Mouse (Mus musculus) lung, embryonic 15.5 days (tissue): Measurements from ENCODE around the gene Upk2. TPM values are rescaled to one million over a fixed set of nuclear protein-coding genes. Genes with fewer than 3 reads are reported as not detected.
A peak's percentile ranks its signal among the peaks of the same experiment; 100 is the strongest.

Experiments
- ATAC-seq: fragments of 200-750 bp; cut with Nextera tagmentation; 2 replicates; pipeline ENCODE4 v1.8.0; 2017; ENCODE audit warnings: moderate number of reproducible peaks, borderline replicate concordance; ENCODE audit not compliant: low FRiP score, low TSS enrichment; ENCODE audit errors: extremely low read depth
- H3K27ac ChIP-seq: fragments of 300-500 bp; sonication (generic); 2 replicates; pipeline ENCODE4 v1.5.1; 2015; ENCODE audit warnings: moderate library complexity, mild to moderate bottlenecking, inconsistent platforms
- H3K27me3 ChIP-seq: fragments of 300-500 bp; sonication (generic); 2 replicates; pipeline ENCODE4 v1.6.1; 2015; ENCODE audit warnings: inconsistent platforms
- H3K36me3 ChIP-seq: fragments of 300-500 bp; sonication (generic); 2 replicates; pipeline ENCODE4 v1.6.1; 2015; ENCODE audit warnings: inconsistent platforms
- H3K4me1 ChIP-seq: fragments of 300-500 bp; sonication (generic); 2 replicates; pipeline ENCODE4 v1.6.1; 2015; ENCODE audit warnings: inconsistent platforms
- H3K4me2 ChIP-seq: fragments of 300-500 bp; sonication (generic); 2 replicates; pipeline ENCODE4 v1.6.1; 2015; ENCODE audit warnings: inconsistent platforms, mild to moderate bottlenecking, moderate library complexity
- H3K4me3 ChIP-seq: fragments of 300-500 bp; sonication (generic); 2 replicates; pipeline ENCODE4 v1.5.1; 2015; ENCODE audit warnings: mild to moderate bottlenecking, inconsistent platforms
- H3K9ac ChIP-seq: fragments of 300-500 bp; sonication (generic); 2 replicates; pipeline ENCODE4 v1.6.1; 2015; ENCODE audit warnings: inconsistent platforms
- H3K9me3 ChIP-seq: fragments of 300-500 bp; sonication (generic); 2 replicates; pipeline ENCODE4 v1.6.1; 2016; ENCODE audit warnings: inconsistent platforms
- WGBS: fragments of 180-500 bp; shearing (Covaris S2); methylation state at CpG from one replicate; pipeline ENCODE4 v1.1.7; 2015; 5-methylcytosine and 5-hydroxymethylcytosine counted together
- polyA plus RNA-seq: library from polyadenylated mRNA; unstranded; fragments of >200 nt; fragmentation: Nextera tagmentation; extraction: Ambion mirVana; gene quantifications from 2 replicates; pipeline ENCODE4 v1.2.1, GENCODE M21; 2015

Gene Upk2
- polyA plus RNA-seq, 1 experiment from 2014 or later: 1.3 TPM

DNA sequence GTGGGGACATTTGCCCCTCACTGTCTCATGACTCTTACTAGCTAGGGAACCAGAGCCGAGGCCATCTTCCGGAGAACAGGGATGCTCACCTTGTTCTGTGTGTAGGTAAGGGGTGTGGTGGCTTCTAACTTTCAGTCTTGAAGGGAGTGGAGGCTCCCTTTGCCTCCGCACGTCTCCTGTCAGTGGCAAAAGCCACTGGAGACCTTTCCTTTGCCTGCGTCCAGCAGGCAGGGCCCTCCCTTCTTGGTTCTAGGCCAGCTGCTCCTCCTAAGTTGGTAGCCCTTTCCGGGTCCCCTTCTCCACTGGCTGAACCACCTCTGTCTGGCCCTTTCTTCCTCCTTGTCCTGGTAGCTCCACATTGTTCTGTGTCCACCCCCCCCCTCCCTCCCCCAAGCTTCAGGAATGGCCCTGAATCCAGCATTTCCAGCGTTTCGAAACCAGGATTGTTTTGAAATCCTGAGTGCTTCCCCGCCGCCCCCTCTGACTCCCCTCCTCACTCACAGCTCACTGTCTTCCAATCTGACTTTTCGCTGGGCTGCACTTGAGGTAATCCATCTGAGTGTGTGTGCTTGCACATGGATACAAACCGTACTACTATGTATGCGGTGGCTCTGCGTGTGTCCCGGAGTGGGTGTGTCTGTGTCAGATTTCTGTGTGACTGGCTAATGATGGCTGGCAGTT, 32.1 kb upstream of the Upk2 start:
- Histone ChIP-seq H3K4me1 (peaks cover 83% of the 10 kb centered on the region), H3K9ac (peak overlapping the region; percentile 99), H3K4me2 (peak overlapping the region; percentile 81), H3K36me3 (0 out of 2 replicates have a peak, but pooled peaks cover 4% of the 10 kb centered on the region), H3K4me3 (peak overlapping the region; percentile 96), H3K9me3 (no peaks in the 10 kb centered on the region), H3K27ac (peak overlapping the region; percentile 95), H3K27me3 (no peaks in the 10 kb centered on the region)
- WGBS: 4% methylated on average over 15 of the region's 15 CpGs
- peak; percentile 4; the same call in 1 of the 2 replicates for ATAC-seq

DNA sequence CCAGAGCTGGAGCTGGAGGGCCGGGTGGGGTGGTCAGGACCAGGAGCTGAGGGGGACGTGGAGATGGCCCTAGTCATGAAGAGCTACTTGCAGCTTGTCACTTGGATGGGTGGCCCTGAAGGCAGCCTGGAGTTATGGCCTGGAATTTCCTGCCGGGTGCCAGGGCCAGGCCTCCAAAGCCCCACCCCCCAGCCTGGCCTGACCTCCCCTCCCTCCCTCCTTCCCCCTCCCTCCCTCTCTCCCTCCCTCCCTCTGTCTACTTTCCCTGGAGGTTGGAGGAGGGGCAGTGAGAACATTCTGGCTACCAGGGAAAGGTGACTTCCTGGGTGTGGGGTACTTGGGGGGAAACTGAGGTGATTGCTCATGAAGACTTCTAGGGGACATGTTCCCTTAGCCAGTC, 31.6 kb upstream of the Upk2 start:
- peaks cover 79% of the 10 kb centered on the region for H3K4me1 ChIP-seq
- peak overlapping the region; percentile 96 for H3K4me3 ChIP-seq
- no peaks in the 10 kb centered on the region for H3K27me3 ChIP-seq
- WGBS: 6% methylated on average over 3 of the region's 3 CpGs
- peak; percentile 17; the same call in 1 of the 2 replicates for ATAC-seq
- H3K9me3 ChIP-seq: no peaks in the 10 kb centered on the region
- H3K4me2 ChIP-seq: peak overlapping the region; percentile 81
- H3K27ac ChIP-seq: peak overlapping the region; percentile 95
- H3K36me3 ChIP-seq: 0 out of 2 replicates have a peak, but pooled peaks cover 1% of the 10 kb centered on the region
- peak overlapping the region; percentile 99 for H3K9ac ChIP-seq

DNA sequence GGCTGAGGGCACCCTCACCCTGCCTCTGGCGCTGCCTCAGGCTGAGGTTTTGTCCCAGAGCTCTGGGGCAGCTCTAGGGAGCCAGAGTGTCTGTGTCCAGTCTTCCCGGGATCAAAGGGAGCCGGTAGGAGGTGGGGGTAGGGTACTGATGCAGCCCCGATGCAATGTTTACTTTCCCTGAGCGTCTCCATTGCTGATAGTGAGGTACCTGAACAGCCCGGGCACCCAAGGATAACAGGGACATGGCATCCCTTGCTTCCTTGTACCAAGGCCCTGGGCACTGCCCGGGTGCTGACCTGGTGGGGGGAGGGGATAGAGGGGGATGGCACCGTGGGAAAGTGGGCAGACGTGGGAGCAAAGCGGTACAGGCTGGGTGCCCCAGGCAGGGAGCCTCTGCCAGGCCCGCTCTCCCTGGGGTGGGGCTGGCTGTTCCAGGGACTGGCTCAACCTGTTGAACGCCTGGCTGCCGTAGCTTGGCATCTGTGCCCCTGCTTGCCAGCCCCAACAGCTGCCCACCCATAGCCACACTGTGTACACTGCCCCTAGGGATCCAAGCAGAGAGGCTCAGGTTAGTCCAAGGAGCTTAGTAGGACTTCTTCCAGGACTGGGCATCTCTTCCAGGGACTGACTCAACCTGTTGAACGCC, 30.9 kb upstream of the Upk2 start:
- Histone ChIP-seq H3K4me3 (peak overlapping the region; percentile 96), H3K9ac (peak overlapping the region; percentile 99), H3K27me3 (no peaks in the 10 kb centered on the region), H3K36me3 (no peaks in the 10 kb centered on the region), H3K27ac (peak overlapping the region; percentile 95), H3K4me1 (peaks cover 72% of the 10 kb centered on the region), H3K9me3 (no peaks in the 10 kb centered on the region), H3K4me2 (peak overlapping the region; percentile 81)
- ATAC-seq: no peak
- 16% methylated on average over 14 of the region's 14 CpGs for WGBS

DNA sequence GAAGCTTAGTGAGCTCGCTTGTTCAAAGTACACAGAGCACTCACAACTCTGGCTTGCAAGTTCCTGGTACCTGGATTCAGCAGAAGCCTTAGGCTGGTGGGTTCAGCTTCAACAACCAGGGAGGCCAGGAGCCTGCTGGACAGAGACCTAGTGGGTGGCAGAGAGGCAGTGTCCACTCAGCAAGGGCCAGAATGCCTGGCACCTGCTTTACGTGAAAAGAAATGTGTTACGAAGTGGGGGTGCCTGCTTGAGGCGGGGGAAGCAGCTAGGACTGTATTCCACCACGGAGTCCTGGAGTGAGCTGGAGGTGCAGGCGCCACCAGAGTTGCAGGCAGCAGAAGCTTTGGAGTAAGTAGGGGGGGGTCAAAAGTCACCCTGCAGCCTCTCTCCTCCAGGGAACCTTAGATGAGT, 30.3 kb upstream of the Upk2 start:
- Histone ChIP-seq H3K27ac (peak overlapping the region; percentile 95), H3K9me3 (no peaks in the 10 kb centered on the region), H3K4me2 (peak overlapping the region; percentile 81), H3K4me1 (peaks cover 70% of the 10 kb centered on the region), H3K36me3 (no peaks in the 10 kb centered on the region), H3K4me3 (peak overlapping the region; percentile 96), H3K9ac (peak overlapping the region; percentile 99), H3K27me3 (no peaks in the 10 kb centered on the region)
- WGBS: 18% methylated on average over 6 of the region's 6 CpGs
- ATAC-seq: no peak

DNA sequence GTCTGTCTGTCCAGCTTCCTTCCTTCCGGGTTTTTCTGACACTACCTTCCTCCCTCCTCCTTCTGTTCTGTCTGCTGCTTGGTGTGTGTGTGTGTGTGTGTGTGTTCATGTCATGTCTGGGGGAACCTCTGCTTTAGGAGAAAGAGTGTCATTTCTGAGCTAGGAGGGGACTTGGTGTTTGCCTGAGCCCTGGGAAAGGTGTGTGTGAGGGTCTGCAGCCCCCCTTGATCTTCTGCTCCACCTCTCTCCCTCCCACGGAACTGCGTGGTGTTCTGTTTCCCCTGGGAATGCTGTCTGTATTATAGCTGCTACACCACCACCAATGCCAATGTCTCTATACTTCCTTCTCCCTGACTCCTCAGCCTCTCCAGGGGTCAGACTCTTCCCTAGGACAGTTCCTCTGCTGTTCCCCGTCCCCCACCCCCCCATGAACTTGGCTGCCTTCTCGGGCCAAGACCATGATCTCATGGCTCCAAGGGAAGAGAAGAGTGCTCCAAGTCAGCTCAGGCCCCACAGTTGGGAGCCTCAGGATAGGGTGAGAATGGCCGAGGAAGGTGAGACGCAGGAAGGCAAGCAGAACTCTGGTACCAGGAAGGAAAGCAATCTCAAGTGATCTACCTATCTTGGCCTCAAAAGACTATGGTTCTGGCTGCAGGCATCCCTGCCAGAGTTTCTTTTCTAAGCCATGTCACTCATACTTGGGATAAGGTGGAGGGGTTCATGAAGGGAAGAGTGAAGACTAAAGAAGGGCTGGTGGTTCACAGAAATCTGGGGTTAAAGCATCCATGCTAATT, 29.7 kb upstream of the Upk2 start:
- peaks cover 67% of the 10 kb centered on the region for H3K4me1 ChIP-seq
- H3K27ac ChIP-seq: peak overlapping the region; percentile 95
- peak overlapping the region; percentile 99 for H3K9ac ChIP-seq
- H3K9me3 ChIP-seq: no peaks in the 10 kb centered on the region
- H3K27me3 ChIP-seq: no peaks in the 10 kb centered on the region
- no peak for ATAC-seq
- H3K4me2 ChIP-seq: peak overlapping the region; percentile 81
- WGBS: 5% methylated on average over 7 of the region's 7 CpGs
- H3K4me3 ChIP-seq: peak overlapping the region; percentile 96
- no peaks in the 10 kb centered on the region for H3K36me3 ChIP-seq

DNA sequence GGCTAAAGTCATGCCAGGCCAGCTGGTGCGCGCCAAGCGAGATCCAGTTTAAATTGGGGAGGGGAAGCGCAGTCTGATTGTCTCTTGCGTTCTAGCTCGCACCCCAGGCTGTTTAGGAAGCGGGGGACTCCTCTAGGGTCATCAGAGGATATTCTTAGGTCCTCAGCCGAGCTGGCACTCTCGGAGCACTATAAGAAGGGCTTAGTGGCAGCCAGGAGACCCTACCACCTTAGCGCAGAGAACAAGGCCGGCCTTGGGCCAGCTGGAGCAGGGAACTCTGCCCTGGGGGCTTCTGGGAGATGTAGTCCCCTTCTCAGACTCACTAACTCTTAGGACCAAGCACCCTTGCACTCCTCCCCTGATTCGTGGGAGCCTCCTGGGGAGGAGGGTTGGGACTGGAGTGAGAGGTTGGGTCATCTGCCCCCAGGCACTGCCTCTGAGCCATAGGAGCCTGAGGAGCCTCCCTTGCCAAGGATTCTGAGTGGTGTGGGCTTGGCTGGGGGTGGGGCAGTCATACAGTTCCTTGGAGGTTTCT, 28.8 kb upstream of the Upk2 start:
- no peaks in the 10 kb centered on the region for H3K36me3 ChIP-seq
- peak overlapping the region; percentile 96 for H3K4me3 ChIP-seq
- H3K27me3 ChIP-seq: no peaks in the 10 kb centered on the region
- H3K9me3 ChIP-seq: no peaks in the 10 kb centered on the region
- peak overlapping the region; percentile 95 for H3K27ac ChIP-seq
- H3K4me2 ChIP-seq: peak overlapping the region; percentile 81
- peak overlapping the region; percentile 99 for H3K9ac ChIP-seq
- peaks cover 57% of the 10 kb centered on the region for H3K4me1 ChIP-seq
- peak; percentile 9 for ATAC-seq
- under 1% methylated on average over 12 of the region's 12 CpGs for WGBS

DNA sequence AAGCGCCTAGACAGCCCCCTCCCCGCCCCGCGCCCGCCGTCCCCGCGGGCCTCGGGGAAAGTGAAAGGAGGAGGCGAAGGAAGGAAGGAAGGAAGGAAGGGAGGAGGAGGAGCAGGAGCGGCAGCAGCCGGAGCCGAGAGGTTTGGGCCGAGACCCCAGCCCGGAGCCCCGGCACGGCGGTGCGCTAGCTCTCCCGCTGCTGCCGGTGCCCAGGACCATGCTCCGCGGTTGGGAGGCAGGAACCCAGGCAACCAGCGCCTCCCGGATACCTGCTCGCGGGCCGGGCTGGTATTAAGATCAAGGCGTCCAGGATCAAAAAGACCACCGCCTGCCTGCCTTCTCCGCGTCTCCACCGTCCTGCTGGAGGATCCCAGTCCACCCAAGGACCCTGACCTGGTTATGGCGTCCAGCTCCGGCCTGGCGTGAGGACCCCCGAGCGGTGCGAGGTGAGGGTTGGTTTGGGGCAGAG, 28.3 kb upstream of the Upk2 start:
- ATAC-seq: no peak
- Histone ChIP-seq H3K9me3 (no peaks in the 10 kb centered on the region), H3K27ac (peak overlapping the region; percentile 95), H3K4me2 (peak overlapping the region; percentile 81), H3K4me3 (peak overlapping the region; percentile 96), H3K9ac (peak overlapping the region; percentile 99), H3K36me3 (no peaks in the 10 kb centered on the region), H3K4me1 (peaks cover 53% of the 10 kb centered on the region), H3K27me3 (no peaks in the 10 kb centered on the region)
- WGBS: under 1% methylated on average over 30 of the region's 39 CpGs

- H3K9me3 ChIP-seq: no peaks in the 10 kb centered on the region
- H3K4me1 ChIP-seq: peaks cover 53% of the 10 kb centered on the region
- H3K27me3 ChIP-seq: no peaks in the 10 kb centered on the region
- ATAC-seq: peak; percentile 52; the same call in 1 of the 2 replicates
- peak within 1 kb of the TSS; percentile 99 for H3K9ac ChIP-seq
- 1% methylated on average over 31 of the region's 31 CpGs for WGBS
- peak within 1 kb of the TSS; percentile 96 for H3K4me3 ChIP-seq
- H3K36me3 ChIP-seq: no peaks in the 10 kb centered on the region
- H3K4me2 ChIP-seq: peak within 1 kb of the TSS; percentile 81
- peak within 1 kb of the TSS; percentile 95 for H3K27ac ChIP-seq
Measured at GRCm38 (mm10) chr9:44482552-44482951, 27.8 kb upstream of the Upk2 start, which contains the start of gene Bcl9l. Gene Bcl9l (plus strand): TSS chr9:44482825.

GRCm38 (mm10) chr9:44482112-44482511, 27.3 kb upstream of the Upk2 start:
- Histone ChIP-seq H3K4me2 (peak overlapping the region; percentile 81), H3K36me3 (no peaks in the 10 kb centered on the region), H3K27me3 (no peaks in the 10 kb centered on the region), H3K9ac (no peak overlapping the region), H3K4me3 (peak overlapping the region; percentile 96), H3K27ac (peak overlapping the region; percentile 95), H3K4me1 (peaks cover 53% of the 10 kb centered on the region), H3K9me3 (no peaks in the 10 kb centered on the region)
- 7% methylated on average over 3 of the region's 3 CpGs for WGBS
- ATAC-seq: no peak

DNA sequence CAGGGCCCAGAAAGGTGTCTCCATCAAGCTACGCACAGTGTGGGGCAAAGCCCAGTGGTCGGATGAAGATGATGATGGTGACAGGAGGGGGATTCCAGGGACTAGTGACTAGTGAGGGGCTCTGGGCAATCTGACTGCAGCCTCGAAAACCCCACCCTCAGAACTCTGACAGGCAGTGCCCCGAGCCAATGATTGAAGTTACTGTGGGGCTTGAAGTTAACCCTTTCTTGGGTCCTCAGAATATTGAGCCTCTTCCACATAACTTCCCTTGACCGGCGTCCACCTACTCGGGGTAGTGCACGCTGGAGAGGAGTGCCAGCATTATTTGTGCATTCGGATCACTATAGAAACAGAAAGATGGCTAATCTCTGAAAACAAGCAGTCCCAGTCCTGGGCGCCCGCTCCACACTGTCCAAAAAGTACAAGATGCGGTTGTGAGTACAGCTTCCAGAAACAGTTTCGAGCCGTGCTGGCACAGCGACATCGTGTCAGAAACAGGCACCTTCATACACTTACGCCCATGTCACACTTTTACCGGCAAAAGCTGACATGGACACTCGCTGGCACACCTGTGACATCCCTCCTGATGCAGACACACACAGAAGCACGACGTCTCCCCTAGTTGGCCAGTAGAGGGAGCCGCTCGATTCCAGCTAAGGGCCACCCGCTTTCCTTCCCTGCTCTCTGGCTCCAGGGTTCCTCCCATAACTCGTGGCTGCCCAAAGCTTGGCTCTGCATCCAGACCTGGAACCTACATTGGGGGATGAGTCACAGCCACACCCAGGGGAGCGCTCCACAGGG, 25.1 kb upstream of the Upk2 start:
- Histone ChIP-seq H3K27ac (peak overlapping the region; percentile 100), H3K4me1 (peaks cover 30% of the 10 kb centered on the region), H3K9me3 (no peaks in the 10 kb centered on the region), H3K36me3 (no peaks in the 10 kb centered on the region), H3K4me3 (peak overlapping the region; percentile 85), H3K4me2 (peak overlapping the region; percentile 79), H3K27me3 (no peaks in the 10 kb centered on the region), H3K9ac (peak overlapping the region; percentile 88)
- WGBS: under 1% methylated on average over 26 of the region's 26 CpGs
- peak; percentile 40 for ATAC-seq
